Mouse (Mus musculus) CH12.LX (cell line): Measurements from ENCODE around the gene B3gnt6.

Experiments used
- CTCF ChIP-seq, 2 experiments: IDR thresholded peaks in 1 of 2; conservative IDR thresholded peaks in 1 of 2; 2 replicates each; pipeline ENCODE4 v1.5.1; 2011 to 2012; ENCODE audit warnings: low read depth in 2 of 2, low read length in 2 of 2, improper control_type of control experiment in 1 of 2, inconsistent platforms in 1 of 2, mild to moderate bottlenecking in 1 of 2, moderate library complexity in 1 of 2
- EP300 ChIP-seq: IDR thresholded peaks from 2 replicates; pipeline ENCODE4 v1.6.1; 2011; ENCODE audit warnings: low read length, improper control_type of control experiment
- IRF4 ChIP-seq: IDR thresholded peaks from 2 replicates; pipeline ENCODE4 v1.6.1; 2014; ENCODE audit warnings: low read depth, mild to moderate bottlenecking, inconsistent platforms, low read length, improper control_type of control experiment
- MAFK ChIP-seq: IDR thresholded peaks from 2 replicates; pipeline ENCODE4 v1.6.1; 2011; ENCODE audit warnings: low read length, improper control_type of control experiment; ENCODE audit not compliant: insufficient replicate concordance
- MAX ChIP-seq: IDR thresholded peaks from 2 replicates; pipeline ENCODE4 v1.6.1; 2011; ENCODE audit warnings: low read length, improper control_type of control experiment
- MAZ ChIP-seq: IDR thresholded peaks from 2 replicates; pipeline ENCODE4 v1.6.1; 2012; ENCODE audit warnings: low read depth, mild to moderate bottlenecking, inconsistent platforms, low read length, improper control_type of control experiment, moderate library complexity
- MXI1 ChIP-seq: IDR thresholded peaks from 2 replicates; pipeline ENCODE4 v1.6.1; 2011; ENCODE audit warnings: mild to moderate bottlenecking, low read depth, low read length, improper control_type of control experiment
- MYC ChIP-seq: IDR thresholded peaks from 2 replicates; pipeline ENCODE4 v1.6.1; 2011; ENCODE audit warnings: low read depth, mild to moderate bottlenecking, improper control_type of control experiment, low read length
- NRF1 ChIP-seq: IDR thresholded peaks from 2 replicates; pipeline ENCODE4 v1.6.1; 2014; ENCODE audit warnings: low read depth, mild to moderate bottlenecking, inconsistent platforms, low read length, improper control_type of control experiment, moderate library complexity
- PAX5 ChIP-seq: IDR thresholded peaks from 2 replicates; pipeline ENCODE4 v1.6.1; 2012; ENCODE audit warnings: low read length, inconsistent platforms, mixed read lengths
- POLR2A ChIP-seq: IDR thresholded peaks from 2 replicates; pipeline ENCODE4 v1.6.1; 2011; ENCODE audit warnings: low read depth, mild to moderate bottlenecking, improper control_type of control experiment, low read length
- USF2 ChIP-seq: conservative IDR thresholded peaks from 2 replicates; pipeline ENCODE4 v1.6.1; 2011; ENCODE audit warnings: low read depth, low read length, improper control_type of control experiment

DNA sequence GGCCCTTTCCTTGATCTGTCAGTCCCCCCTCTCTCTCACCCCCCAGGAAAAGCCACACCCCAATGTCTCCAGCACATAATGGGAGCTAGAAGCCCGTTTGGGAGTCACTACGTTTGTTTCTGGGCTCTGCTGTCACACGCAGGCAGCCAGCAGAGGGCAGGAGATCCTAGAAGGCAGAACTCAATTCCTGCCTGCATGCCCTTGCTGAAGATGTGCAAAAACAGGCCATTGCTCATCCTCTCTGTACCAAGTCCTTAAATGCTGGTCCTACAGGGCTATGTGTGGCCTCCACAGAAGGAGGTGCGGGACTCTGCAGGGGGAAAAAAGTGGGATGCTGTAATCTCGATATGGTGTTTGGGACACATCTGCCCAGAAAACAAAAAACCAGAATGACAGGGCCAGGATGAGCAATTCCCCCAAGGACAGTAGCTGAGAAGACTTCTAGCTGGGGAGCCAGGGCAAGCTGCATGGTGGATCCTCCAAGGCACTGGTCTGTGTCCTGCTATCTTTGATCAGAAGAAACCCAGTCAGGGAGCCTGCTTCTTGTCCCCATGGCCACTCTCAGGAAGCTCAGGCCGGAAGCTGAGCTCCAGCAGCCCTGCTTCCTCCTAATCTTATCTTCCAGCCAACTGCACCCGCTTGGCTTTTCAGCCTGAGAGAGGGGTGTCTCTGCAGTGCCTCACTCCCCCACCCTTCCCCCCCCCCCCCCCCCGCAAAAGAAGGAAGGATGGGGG lies 43.6 kb downstream of the B3gnt6 start:
- TF ChIP-seq MAFK, result no peak
- peak; percentile 42 to 89; a peak in 3 of 4 replicates for TF ChIP-seq CTCF (conservative IDR thresholded peaks at IDR 0.05 in 1 of 2, IDR thresholded peaks at IDR 0.05 in 1 of 2; ENCODE audit: low read depth in 2 of 2, low read length in 2 of 2)
- no peak for TF ChIP-seq MAX
- no peak for TF ChIP-seq IRF4
- no peak for TF ChIP-seq MAZ
- TF ChIP-seq POLR2A, result no peak
- TF ChIP-seq USF2, result no peak
- TF ChIP-seq PAX5, result no peak
- no peak for TF ChIP-seq EP300
- no peak for TF ChIP-seq NRF1
- no peak for TF ChIP-seq MXI1
- no peak for TF ChIP-seq MYC
